Mouse (Mus musculus) embryonic facial prominence, embryonic 10.5 days (tissue): Measurements from ENCODE around the gene Sbno2. TPM values are rescaled to one million over a fixed set of nuclear protein-coding genes. Genes with fewer than 3 reads are reported as not detected.

Experiments
- DNase-seq: peaks from one replicate; pipeline ENCODE4 v3.0.0-alpha.2; 2017; ENCODE audit warnings: low spot score
- H3K27ac ChIP-seq: fragments of 300-500 bp; sonication (generic); replicated peaks from 2 replicates; pipeline ENCODE4 v1.5.1; 2016; ENCODE audit warnings: mild to moderate bottlenecking
- H3K27me3 ChIP-seq: fragments of 300-500 bp; sonication (generic); replicated peaks from 2 replicates; pipeline ENCODE4 v1.6.1; 2016; ENCODE audit warnings: low read depth, mild to moderate bottlenecking; ENCODE audit not compliant: poor library complexity, severe bottlenecking
- H3K36me3 ChIP-seq: fragments of 300-500 bp; sonication (generic); replicated peaks from 2 replicates; pipeline ENCODE4 v1.6.1; 2016; ENCODE audit warnings: mild to moderate bottlenecking, moderate library complexity
- H3K4me1 ChIP-seq: fragments of 300-500 bp; sonication (generic); 2 replicates; pipeline ENCODE4 v1.6.1; 2016
- H3K4me3 ChIP-seq: fragments of 300-500 bp; sonication (generic); 2 replicates; pipeline ENCODE4 v1.5.1; 2016; ENCODE audit warnings: mild to moderate bottlenecking, moderate library complexity
- H3K9me3 ChIP-seq: fragments of 300-500 bp; sonication (generic); 2 replicates; pipeline ENCODE4 v1.6.1; 2016; ENCODE audit warnings: mild to moderate bottlenecking
- WGBS: fragments of 180-500 bp; shearing (Covaris S2); methylation state at CpG from one replicate; pipeline ENCODE4 v1.1.7; 2016; 5-methylcytosine and 5-hydroxymethylcytosine counted together
- polyA plus RNA-seq: library from polyadenylated mRNA; unstranded; fragments of >200 nt; fragmentation: Nextera tagmentation; extraction: Ambion mirVana; gene quantifications from 2 replicates; pipeline ENCODE4 v1.2.1, GENCODE M21; 2016

The Sbno2 gene
- polyA plus RNA-seq, 1 experiment from 2014 or later: 16.2 TPM

- H3K4me1 ChIP-seq: peaks cover 42% of the 10 kb centered on the region
- H3K4me3 ChIP-seq: peak overlapping the region; percentile 91
- WGBS: 2% methylated on average over 27 of the region's 27 CpGs
- peak; percentile 94 for DNase-seq
- H3K9me3 ChIP-seq: no peaks in the 10 kb centered on the region
- H3K36me3 ChIP-seq: peaks cover 26% of the 10 kb centered on the region
- H3K27me3 ChIP-seq: no peaks in the 10 kb centered on the region
- H3K27ac ChIP-seq: peak overlapping the region; percentile 93
These were observed 9.2 kb upstream of the Sbno2 start for GRCm38 (mm10) chr10:80114341-80115284.

GRCm38 (mm10) chr10:80107678-80108077 lies 2.3 kb upstream of the Sbno2 start:
- peaks cover 12% of the 10 kb centered on the region for H3K4me1 ChIP-seq
- H3K4me3 ChIP-seq: no peak overlapping the region
- H3K36me3 ChIP-seq: no peaks in the 10 kb centered on the region
- 62% methylated on average over 6 of the region's 6 CpGs for WGBS
- DNase-seq: no peak
- H3K9me3 ChIP-seq: no peaks in the 10 kb centered on the region
- H3K27me3 ChIP-seq: no peaks in the 10 kb centered on the region
- no peak overlapping the region for H3K27ac ChIP-seq

GRCm38 (mm10) chr10:80105926-80106325 lies 555 bp upstream of the Sbno2 start:
- Histone ChIP-seq H3K4me1 (peaks cover 27% of the 10 kb centered on the region), H3K4me3 (no peak overlapping the region), H3K36me3 (no peaks in the 10 kb centered on the region), H3K27me3 (no peaks in the 10 kb centered on the region), H3K9me3 (no peaks in the 10 kb centered on the region), H3K27ac (peak overlapping the region; percentile 27)
- 67% methylated on average over 5 of the region's 5 CpGs for WGBS
- DNase-seq: no peak

GRCm38 (mm10) chr10:80104181-80104580 lies 1.2 kb downstream of the Sbno2 start:
- no peak overlapping the region for H3K27ac ChIP-seq
- no peaks in the 10 kb centered on the region for H3K9me3 ChIP-seq
- H3K4me1 ChIP-seq: peaks cover 43% of the 10 kb centered on the region
- no peak for DNase-seq
- H3K36me3 ChIP-seq: no peaks in the 10 kb centered on the region
- no peaks in the 10 kb centered on the region for H3K27me3 ChIP-seq
- WGBS: 79% methylated on average over 3 of the region's 3 CpGs
- H3K4me3 ChIP-seq: no peak overlapping the region

GRCm38 (mm10) chr10:80103032-80103431 lies 2.3 kb downstream of the Sbno2 start:
- peaks cover 54% of the 10 kb centered on the region for H3K4me1 ChIP-seq
- H3K4me3 ChIP-seq: peak overlapping the region; percentile 96
- H3K27me3 ChIP-seq: no peaks in the 10 kb centered on the region
- no peaks in the 10 kb centered on the region for H3K36me3 ChIP-seq
- no peak for DNase-seq
- 79% methylated on average over 2 of the region's 2 CpGs for WGBS
- H3K9me3 ChIP-seq: no peaks in the 10 kb centered on the region
- peak overlapping the region; percentile 94 for H3K27ac ChIP-seq

GRCm38 (mm10) chr10:80102216-80102915 lies 3.0 kb downstream of the Sbno2 start:
- WGBS: under 1% methylated on average over 59 of the region's 59 CpGs
- peaks cover 61% of the 10 kb centered on the region for H3K4me1 ChIP-seq
- H3K27me3 ChIP-seq: no peaks in the 10 kb centered on the region
- H3K4me3 ChIP-seq: peak overlapping the region; percentile 96
- DNase-seq: peak; percentile 92
- peak overlapping the region; percentile 94 for H3K27ac ChIP-seq
- H3K9me3 ChIP-seq: no peaks in the 10 kb centered on the region
- no peaks in the 10 kb centered on the region for H3K36me3 ChIP-seq

GRCm38 (mm10) chr10:80100982-80101381 lies 4.4 kb downstream of the Sbno2 start:
- peaks cover 74% of the 10 kb centered on the region for H3K4me1 ChIP-seq
- peak overlapping the region; percentile 96 for H3K4me3 ChIP-seq
- peaks cover 5% of the 10 kb centered on the region; the same call in 1 of the 2 replicates for H3K36me3 ChIP-seq
- no peak overlapping the region for H3K27ac ChIP-seq
- no peaks in the 10 kb centered on the region for H3K27me3 ChIP-seq
- H3K9me3 ChIP-seq: no peaks in the 10 kb centered on the region
- WGBS: 66% methylated on average over 11 of the region's 11 CpGs
- DNase-seq: no peak

GRCm38 (mm10) chr10:80098630-80099029 lies 6.7 kb downstream of the Sbno2 start:
- no peaks in the 10 kb centered on the region for H3K27me3 ChIP-seq
- peaks cover 81% of the 10 kb centered on the region for H3K4me1 ChIP-seq
- peaks cover 5% of the 10 kb centered on the region; the same call in 1 of the 2 replicates for H3K36me3 ChIP-seq
- no peak overlapping the region for H3K4me3 ChIP-seq
- WGBS: 86% methylated on average over 5 of the region's 5 CpGs
- DNase-seq: no peak
- H3K9me3 ChIP-seq: no peaks in the 10 kb centered on the region
- no peak overlapping the region for H3K27ac ChIP-seq

- peak; percentile 63 for DNase-seq
- H3K4me3 ChIP-seq: peak overlapping the region; percentile 27; the same call in 1 of the 2 replicates
- peak overlapping the region; percentile 36 for H3K27ac ChIP-seq
- peaks cover 75% of the 10 kb centered on the region for H3K4me1 ChIP-seq
- peaks cover 5% of the 10 kb centered on the region; the same call in 1 of the 2 replicates for H3K36me3 ChIP-seq
- no peaks in the 10 kb centered on the region for H3K9me3 ChIP-seq
- no peaks in the 10 kb centered on the region for H3K27me3 ChIP-seq
- 15% methylated on average over 7 of the region's 7 CpGs for WGBS
These were observed 8.1 kb downstream of the Sbno2 start for GRCm38 (mm10) chr10:80097275-80097674.

GRCm38 (mm10) chr10:80095547-80095946 lies 9.8 kb downstream of the Sbno2 start:
- H3K36me3 ChIP-seq: peaks cover 10% of the 10 kb centered on the region; the same call in 1 of the 2 replicates
- no peak for DNase-seq
- peaks cover 58% of the 10 kb centered on the region for H3K4me1 ChIP-seq
- H3K9me3 ChIP-seq: no peaks in the 10 kb centered on the region
- 0 out of 2 replicates have a peak overlapping the region, but pooled peaks have one; percentile 30 for H3K27ac ChIP-seq
- no peak overlapping the region for H3K4me3 ChIP-seq
- no peaks in the 10 kb centered on the region for H3K27me3 ChIP-seq
- WGBS: 85% methylated on average over 5 of the region's 5 CpGs

- Histone ChIP-seq H3K9me3 (no peaks in the 10 kb centered on the region), H3K36me3 (peaks cover 11% of the 10 kb centered on the region; the same call in 1 of the 2 replicates), H3K4me1 (peaks cover 51% of the 10 kb centered on the region), H3K27ac (0 out of 2 replicates have a peak overlapping the region, but pooled peaks have one; percentile 30), H3K4me3 (no peak overlapping the region), H3K27me3 (no peaks in the 10 kb centered on the region)
- 87% methylated on average over 3 of the region's 3 CpGs for WGBS
- DNase-seq: no peak
These were observed 10.7 kb downstream of the Sbno2 start for GRCm38 (mm10) chr10:80094684-80095083.

GRCm38 (mm10) chr10:80094085-80094484 lies 11.3 kb downstream of the Sbno2 start:
- H3K27me3 ChIP-seq: no peaks in the 10 kb centered on the region
- no peak for DNase-seq
- WGBS: 91% methylated on average over 6 of the region's 6 CpGs
- H3K4me1 ChIP-seq: peaks cover 47% of the 10 kb centered on the region
- no peaks in the 10 kb centered on the region for H3K9me3 ChIP-seq
- H3K27ac ChIP-seq: no peak overlapping the region
- H3K4me3 ChIP-seq: no peak overlapping the region
- H3K36me3 ChIP-seq: peaks cover 11% of the 10 kb centered on the region; the same call in 1 of the 2 replicates
